Mouse (Mus musculus): Measurements from ENCODE around the gene Acox3. TPM values are rescaled to one million over a fixed set of nuclear protein-coding genes. Genes with fewer than 3 reads are reported as not detected.

Acox3 gene
- 15.2 TPM in 2 replicates for polyA plus RNA-seq (2015; fragmentation: Nextera tagmentation; extraction: Ambion mirVana)

GRCm38 (mm10) chr5:35582445-35583220, at the start of gene Acox3:
TSS of gene Acox3 (plus strand) at chr5:35583040.
- DNase-seq (ENCODE audit: low spot score): peak; percentile 94

- DNase-seq (ENCODE audit: low spot score): no peak
Measured at GRCm38 (mm10) chr5:35536271-35536670, 46.6 kb upstream of the Acox3 start.

- DNase-seq (ENCODE audit: low spot score): no peak
Measured at GRCm38 (mm10) chr5:35537474-35537873, 45.4 kb upstream of the Acox3 start.

- DNase-seq (ENCODE audit: low spot score): no peak
Measured at GRCm38 (mm10) chr5:35538022-35538421, 44.8 kb upstream of the Acox3 start.

- DNase-seq (ENCODE audit: low spot score): no peak
Measured at GRCm38 (mm10) chr5:35539576-35539975, 43.3 kb upstream of the Acox3 start.

GRCm38 (mm10) chr5:35540555-35540954, 42.3 kb upstream of the Acox3 start:
- no peak for DNase-seq (ENCODE audit: low spot score)

- DNase-seq (ENCODE audit: low spot score): no peak
Measured at GRCm38 (mm10) chr5:35541059-35541790, 41.6 kb upstream of the Acox3 start.

- no peak for DNase-seq (ENCODE audit: low spot score)
Measured at GRCm38 (mm10) chr5:35546127-35546526, 36.7 kb upstream of the Acox3 start.

GRCm38 (mm10) chr5:35551855-35552837, 30.7 kb upstream of the Acox3 start:
- no peak for DNase-seq (ENCODE audit: low spot score)

- no peak for DNase-seq (ENCODE audit: low spot score)
Measured at GRCm38 (mm10) chr5:35552838-35553539, 29.9 kb upstream of the Acox3 start.

GRCm38 (mm10) chr5:35556393-35556792, 26.4 kb upstream of the Acox3 start:
- DNase-seq (ENCODE audit: low spot score): no peak

- no peak for DNase-seq (ENCODE audit: low spot score)
Measured at GRCm38 (mm10) chr5:35557946-35558621, 24.8 kb upstream of the Acox3 start.

- no peak for DNase-seq (ENCODE audit: low spot score)
Measured at GRCm38 (mm10) chr5:35559447-35559846, 23.4 kb upstream of the Acox3 start.

GRCm38 (mm10) chr5:35562616-35563015, 20.2 kb upstream of the Acox3 start:
- no peak for DNase-seq (ENCODE audit: low spot score)

GRCm38 (mm10) chr5:35563449-35563848, 19.4 kb upstream of the Acox3 start:
- DNase-seq (ENCODE audit: low spot score): peak; percentile 59

- DNase-seq (ENCODE audit: low spot score): no peak
Measured at GRCm38 (mm10) chr5:35565217-35565616, 17.6 kb upstream of the Acox3 start.

- no peak for DNase-seq (ENCODE audit: low spot score)
Measured at GRCm38 (mm10) chr5:35566632-35567031, 16.2 kb upstream of the Acox3 start.

GRCm38 (mm10) chr5:35571546-35571945, 11.3 kb upstream of the Acox3 start:
- no peak for DNase-seq (ENCODE audit: low spot score)

GRCm38 (mm10) chr5:35574653-35575599, 7.9 kb upstream of the Acox3 start, which contains the start of gene Trmt44:
TSS of gene Trmt44 (minus strand) at chr5:35575070.
- DNase-seq (ENCODE audit: low spot score): peak; percentile 86

Data from thymus, postnatal 0 days (tissue).